Mouse (Mus musculus): ENCODE measurements around the gene Arl6ip1. TPM values are rescaled to one million over a fixed set of nuclear protein-coding genes. Genes with fewer than 3 reads are reported as not detected.

Gene Arl6ip1
- polyA plus RNA-seq, 1 experiment, result 88.7 TPM

- no peak overlapping the region for H3K27ac ChIP-seq (replicated peaks; ENCODE audit: low read depth, low read length)
- H3K4me3 ChIP-seq (ENCODE audit: insufficient read depth, low read depth, low read length), result no peak overlapping the region
- no peaks in the 10 kb centered on the region for H3K4me1 ChIP-seq (ENCODE audit: control insufficient read depth, insufficient read depth, insufficient read length, low read length)
These were observed 24.9 kb downstream of the Arl6ip1 start for GRCm38 (mm10) chr7:118104458-118105052.

- Histone ChIP-seq H3K4me3 (ENCODE audit: insufficient read depth, low read depth, low read length) (no peak overlapping the region), H3K4me1 (ENCODE audit: control insufficient read depth, insufficient read depth, insufficient read length, low read length) (no peaks in the 10 kb centered on the region), H3K27ac (replicated peaks; ENCODE audit: low read depth, low read length) (no peak overlapping the region)
These were observed 25.7 kb downstream of the Arl6ip1 start for GRCm38 (mm10) chr7:118103462-118104379.

GRCm38 (mm10) chr7:118102678-118103461, 26.6 kb downstream of the Arl6ip1 start:
- H3K4me3 ChIP-seq (ENCODE audit: insufficient read depth, low read depth, low read length), result no peak overlapping the region
- no peaks in the 10 kb centered on the region for H3K4me1 ChIP-seq (ENCODE audit: control insufficient read depth, insufficient read depth, insufficient read length, low read length)
- H3K27ac ChIP-seq (replicated peaks; ENCODE audit: low read depth, low read length), result no peak overlapping the region

- H3K27ac ChIP-seq (replicated peaks; ENCODE audit: low read depth, low read length), result no peak overlapping the region
- H3K4me1 ChIP-seq (ENCODE audit: control insufficient read depth, insufficient read depth, insufficient read length, low read length), result no peaks in the 10 kb centered on the region
- no peak overlapping the region for H3K4me3 ChIP-seq (ENCODE audit: insufficient read depth, low read depth, low read length)
These were observed 27.2 kb downstream of the Arl6ip1 start for GRCm38 (mm10) chr7:118102231-118102630.

GRCm38 (mm10) chr7:118097615-118098014, 31.8 kb downstream of the Arl6ip1 start:
- H3K4me1 ChIP-seq (ENCODE audit: control insufficient read depth, insufficient read depth, insufficient read length, low read length), result no peaks in the 10 kb centered on the region
- no peak overlapping the region for H3K27ac ChIP-seq (replicated peaks; ENCODE audit: low read depth, low read length)
- H3K4me3 ChIP-seq (ENCODE audit: insufficient read depth, low read depth, low read length), result no peak overlapping the region

- H3K27ac ChIP-seq (replicated peaks; ENCODE audit: low read depth, low read length), result no peak overlapping the region
- no peak overlapping the region for H3K4me3 ChIP-seq (ENCODE audit: insufficient read depth, low read depth, low read length)
- H3K4me1 ChIP-seq (ENCODE audit: control insufficient read depth, insufficient read depth, insufficient read length, low read length), result no peaks in the 10 kb centered on the region
These were observed 49.5 kb downstream of the Arl6ip1 start for GRCm38 (mm10) chr7:118079987-118080386.

GRCm38 (mm10) chr7:118079097-118079496, 50.4 kb downstream of the Arl6ip1 start:
- Histone ChIP-seq H3K4me3 (ENCODE audit: insufficient read depth, low read depth, low read length) (no peak overlapping the region), H3K4me1 (ENCODE audit: control insufficient read depth, insufficient read depth, insufficient read length, low read length) (no peaks in the 10 kb centered on the region), H3K27ac (replicated peaks; ENCODE audit: low read depth, low read length) (no peak overlapping the region)

Other genes starting within 250 kb of the Arl6ip1 start
- 331 and 680 TPM in 2 replicates for gene Rps15a, start 13.5 kb downstream of the Arl6ip1 start, polyA plus RNA-seq (2012; ENCODE audit: insufficient read depth, insufficient read length, missing spikeins)
- 7.3 and 14.5 TPM in 2 replicates for gene Smg1, start 114.0 kb upstream of the Arl6ip1 start, polyA plus RNA-seq (2012; ENCODE audit: insufficient read depth, insufficient read length, missing spikeins)